Mouse (Mus musculus): ENCODE results near the gene Antxr1. TPM values are rescaled to one million over a fixed set of nuclear protein-coding genes. Genes with fewer than 3 reads are reported as not detected.
A peak's percentile ranks its signal among the peaks of the same experiment; 100 is the strongest.

The Antxr1 gene
- total RNA-seq, 2 experiments from 2014 or later = 6.5 to 7.6 TPM

GRCm38 (mm10) chr6:87184418-87184817 is 151.2 kb downstream of the Antxr1 start:
- no peak for DNase-seq

GRCm38 (mm10) chr6:87183981-87184380 is 151.6 kb downstream of the Antxr1 start:
- DNase-seq = no peak

- peak; percentile 61 to 68 for DNase-seq
Measured at GRCm38 (mm10) chr6:87183159-87183558, 152.5 kb downstream of the Antxr1 start.

GRCm38 (mm10) chr6:87182736-87183135 is 152.9 kb downstream of the Antxr1 start:
- no peak for DNase-seq

- DNase-seq = no peak
Measured at GRCm38 (mm10) chr6:87171461-87171860, 164.2 kb downstream of the Antxr1 start.

- DNase-seq = peak in 1 of 2 experiments; percentile 25
Measured at GRCm38 (mm10) chr6:87170875-87171274, 164.7 kb downstream of the Antxr1 start.

- DNase-seq = no peak
Measured at GRCm38 (mm10) chr6:87170277-87170676, 165.3 kb downstream of the Antxr1 start.

- no peak for DNase-seq
Measured at GRCm38 (mm10) chr6:87168021-87168420, 167.6 kb downstream of the Antxr1 start.

- no peak for DNase-seq
Measured at GRCm38 (mm10) chr6:87166673-87167305, 168.8 kb downstream of the Antxr1 start.

GRCm38 (mm10) chr6:87165536-87166311 is 169.9 kb downstream of the Antxr1 start:
- no peak for DNase-seq

- peak in 1 of 2 experiments; percentile 43 for DNase-seq
Measured at GRCm38 (mm10) chr6:87161391-87162263, 174.0 kb downstream of the Antxr1 start.

GRCm38 (mm10) chr6:87160196-87160595 is 175.4 kb downstream of the Antxr1 start:
- no peak for DNase-seq

GRCm38 (mm10) chr6:87158062-87158623 is 177.5 kb downstream of the Antxr1 start:
- DNase-seq = no peak

GRCm38 (mm10) chr6:87153836-87154235 is 181.8 kb downstream of the Antxr1 start:
- no peak for DNase-seq

- no peak for DNase-seq
Measured at GRCm38 (mm10) chr6:87153231-87153580, 182.4 kb downstream of the Antxr1 start.

- peak; percentile 50 to 61 for DNase-seq
Measured at GRCm38 (mm10) chr6:87152461-87153230, 183.0 kb downstream of the Antxr1 start.

GRCm38 (mm10) chr6:87151427-87151826 is 184.2 kb downstream of the Antxr1 start:
- DNase-seq = no peak

GRCm38 (mm10) chr6:87150471-87150870 is 185.2 kb downstream of the Antxr1 start:
- no peak for DNase-seq

- no peak for DNase-seq
Measured at GRCm38 (mm10) chr6:87147921-87148320, 187.7 kb downstream of the Antxr1 start.

- DNase-seq = no peak
Measured at GRCm38 (mm10) chr6:87143594-87143993, 192.0 kb downstream of the Antxr1 start.

- peak in 1 of 2 experiments; percentile 48 for DNase-seq
Measured at GRCm38 (mm10) chr6:87142239-87142638, 193.4 kb downstream of the Antxr1 start.
